Mouse (Mus musculus): ENCODE measurements around the gene Entpd2. TPM values are rescaled to one million over a fixed set of nuclear protein-coding genes. Genes with fewer than 3 reads are reported as not detected.

The Entpd2 gene
- polyA plus RNA-seq, 1 experiment from 2014 or later = 13.0 TPM

DNA sequence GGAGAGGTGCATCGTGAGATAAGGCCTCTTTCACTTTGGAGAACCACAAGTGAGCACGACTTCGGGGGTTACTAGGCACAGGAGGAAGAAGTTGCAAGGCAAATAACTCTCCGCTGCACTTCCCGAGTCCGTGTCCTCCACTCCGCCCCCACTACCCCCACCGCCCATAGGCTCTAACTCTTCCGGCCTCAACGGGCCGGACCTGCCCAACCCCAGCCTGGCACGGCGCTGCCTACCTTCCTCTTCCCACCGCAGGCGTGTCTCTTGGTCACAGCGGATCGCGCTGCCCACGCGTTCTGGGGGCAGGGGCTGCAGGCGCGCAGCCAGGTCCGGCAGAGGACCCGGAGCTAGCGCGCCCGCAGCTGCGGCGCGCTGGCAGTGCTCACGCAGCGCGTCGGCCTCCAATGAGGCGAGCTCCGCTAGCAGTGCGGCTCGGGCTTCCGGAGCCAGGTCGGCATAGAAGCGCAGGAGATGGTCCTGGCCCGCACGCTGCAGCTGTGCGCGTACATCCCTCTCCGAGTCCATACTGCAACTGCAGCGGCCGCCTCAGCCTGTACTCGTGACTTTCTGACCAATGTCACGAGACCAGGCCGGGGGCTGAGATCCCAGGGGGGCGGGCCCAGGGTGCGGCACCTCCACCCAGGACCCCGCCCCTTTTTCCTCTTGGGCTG is 30.4 kb upstream of the Entpd2 start, which contains the start of gene Uap1l1:
Gene Uap1l1 (minus strand): TSS at position 592 of the 671 bp plus-strand sequence.
- H3K27ac ChIP-seq = peak within 1 kb of the TSS; percentile 76
- ATAC-seq (ENCODE audit: insufficient read depth, low FRiP score, low read depth) = peak; percentile 78
- peak within 1 kb of the TSS; percentile 84 for H3K9ac ChIP-seq
- peaks cover 20% of the 10 kb centered on the region for H3K4me1 ChIP-seq
- under 1% methylated on average over 53 of the region's 54 CpGs for WGBS
- H3K36me3 ChIP-seq = no peaks in the 10 kb centered on the region
- no peaks in the 10 kb centered on the region for H3K9me3 ChIP-seq
- 0 out of 2 replicates have a peak, but pooled peaks cover 7% of the 10 kb centered on the region for H3K27me3 ChIP-seq (replicated peaks)
- H3K4me2 ChIP-seq = peak within 1 kb of the TSS; percentile 97
- peak within 1 kb of the TSS; percentile 66 for H3K4me3 ChIP-seq (replicated peaks)

DNA sequence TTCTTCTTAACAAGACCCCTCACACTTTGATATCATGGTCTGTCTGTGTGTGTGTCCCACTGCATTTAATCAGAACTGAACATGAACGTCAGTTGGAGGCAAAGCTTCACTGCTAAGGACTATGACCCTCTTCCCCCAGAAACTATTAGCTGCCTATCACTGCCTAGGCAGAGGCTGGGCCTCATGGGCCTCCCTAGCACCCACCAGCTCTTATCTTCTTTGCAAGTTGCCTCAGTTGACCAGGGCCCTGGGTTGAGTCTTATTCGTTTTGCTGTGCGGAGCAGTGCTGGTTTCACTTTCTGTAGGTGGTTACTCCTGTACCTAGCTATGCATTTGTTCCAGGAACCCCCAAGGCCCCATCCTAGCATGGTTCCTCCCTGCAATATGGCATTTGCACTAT is 25.7 kb upstream of the Entpd2 start:
- no peak overlapping the region for H3K4me3 ChIP-seq (replicated peaks)
- no peak overlapping the region for H3K4me2 ChIP-seq
- H3K9ac ChIP-seq = no peak overlapping the region
- 90% methylated on average over 3 of the region's 3 CpGs for WGBS
- no peaks in the 10 kb centered on the region for H3K27me3 ChIP-seq (replicated peaks)
- no peaks in the 10 kb centered on the region for H3K9me3 ChIP-seq
- ATAC-seq (ENCODE audit: insufficient read depth, low FRiP score, low read depth) = no peak
- H3K4me1 ChIP-seq = peaks cover 30% of the 10 kb centered on the region
- no peak overlapping the region for H3K27ac ChIP-seq
- no peaks in the 10 kb centered on the region for H3K36me3 ChIP-seq

DNA sequence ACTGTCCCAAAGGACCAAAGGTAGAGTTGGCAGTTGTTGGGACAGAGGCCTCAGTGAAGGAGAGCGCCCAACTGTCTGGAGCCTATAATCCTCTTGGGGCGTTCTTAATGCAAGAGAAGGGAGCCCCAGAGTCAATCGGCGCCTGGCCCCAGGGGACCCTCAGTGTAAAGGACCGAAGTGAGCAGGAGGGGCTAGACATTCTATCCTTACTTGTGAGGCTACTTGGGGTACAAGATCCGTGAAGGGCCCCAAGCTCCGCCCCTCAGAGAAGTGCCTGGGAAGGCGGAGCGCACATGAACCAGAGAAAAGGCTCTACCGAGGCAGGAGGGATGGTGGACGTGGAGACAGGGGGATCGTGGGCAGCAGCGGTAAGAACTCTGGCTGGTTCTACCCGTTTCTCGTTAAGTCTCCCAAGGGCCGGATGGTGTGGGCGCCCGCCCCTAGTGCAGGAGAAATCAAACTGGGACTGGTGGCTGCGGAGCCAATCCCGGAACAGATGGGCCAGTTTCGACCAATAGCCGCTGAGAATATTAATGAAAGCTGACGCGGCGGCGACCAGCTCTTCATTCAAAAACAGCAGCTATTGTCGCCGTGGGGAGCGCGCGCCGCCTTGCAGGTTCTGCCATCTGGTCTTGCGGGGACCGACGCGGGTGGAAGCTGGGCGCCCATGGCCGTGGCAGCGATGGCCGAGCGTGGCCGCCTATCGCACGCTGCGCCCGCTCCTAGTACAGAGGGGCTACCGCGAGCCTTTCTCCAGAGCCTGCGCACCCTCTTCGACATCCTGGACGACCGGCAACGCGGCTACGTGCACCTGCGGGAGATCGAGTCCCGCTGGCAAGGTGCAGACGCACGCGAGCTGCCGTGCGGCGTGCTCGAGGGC is 23.7 kb upstream of the Entpd2 start, which contains the start of gene Sapcd2:
Gene Sapcd2 (plus strand): TSS at position 558 of the 880 bp plus-strand sequence.
- WGBS = 1% methylated on average over 65 of the region's 65 CpGs
- peak within 1 kb of the TSS; percentile 60 for H3K4me3 ChIP-seq (replicated peaks)
- no peaks in the 10 kb centered on the region for H3K9me3 ChIP-seq
- peak within 1 kb of the TSS; percentile 62 for H3K9ac ChIP-seq
- H3K36me3 ChIP-seq = no peaks in the 10 kb centered on the region; the same call in 1 of the 2 replicates
- H3K27me3 ChIP-seq (replicated peaks) = no peaks in the 10 kb centered on the region
- peaks cover 26% of the 10 kb centered on the region for H3K4me1 ChIP-seq
- peak within 1 kb of the TSS; percentile 92 for H3K4me2 ChIP-seq
- H3K27ac ChIP-seq = peak within 1 kb of the TSS; percentile 82
- peak; percentile 91 for ATAC-seq (ENCODE audit: insufficient read depth, low FRiP score, low read depth)

DNA sequence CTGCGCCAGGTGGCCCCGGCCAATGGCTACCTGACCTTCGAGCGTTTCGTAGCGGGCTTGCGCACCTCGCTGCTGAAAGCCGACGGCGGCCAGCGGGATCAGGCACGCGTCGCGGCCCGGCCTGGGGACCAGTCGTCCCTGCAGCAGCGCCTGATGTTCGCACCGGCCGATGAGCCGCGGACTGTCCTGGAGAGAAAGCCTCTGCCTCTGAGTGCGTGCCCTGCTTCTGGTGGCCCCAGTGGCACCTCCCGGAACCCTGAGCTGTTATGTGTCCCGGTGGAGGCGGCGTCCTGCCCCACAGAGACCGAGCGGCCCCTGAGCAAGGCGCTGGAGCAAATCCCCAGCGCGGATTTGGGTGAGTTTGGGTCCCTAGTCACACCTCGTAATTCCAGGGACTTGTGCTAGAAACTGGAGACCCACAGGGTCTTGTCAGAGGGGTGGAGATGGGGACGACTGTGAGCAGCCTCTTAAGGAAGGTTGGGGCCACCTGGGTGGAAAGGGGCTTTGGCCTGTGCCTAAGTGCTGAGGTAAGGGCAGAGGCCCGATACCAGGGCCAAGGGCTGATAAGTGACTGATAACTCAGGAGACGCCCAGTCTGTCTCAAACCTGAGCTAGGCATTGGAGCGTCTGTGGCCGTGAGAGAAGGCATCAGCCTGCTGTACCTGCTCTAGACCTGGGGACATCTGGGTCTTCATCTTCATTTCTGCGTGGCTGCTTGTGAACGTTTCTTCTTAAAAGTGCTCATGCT is 22.9 kb upstream of the Entpd2 start:
- no peak for ATAC-seq (ENCODE audit: insufficient read depth, low FRiP score, low read depth)
- H3K27ac ChIP-seq = peak overlapping the region; percentile 49; the same call in 1 of the 2 replicates

DNA sequence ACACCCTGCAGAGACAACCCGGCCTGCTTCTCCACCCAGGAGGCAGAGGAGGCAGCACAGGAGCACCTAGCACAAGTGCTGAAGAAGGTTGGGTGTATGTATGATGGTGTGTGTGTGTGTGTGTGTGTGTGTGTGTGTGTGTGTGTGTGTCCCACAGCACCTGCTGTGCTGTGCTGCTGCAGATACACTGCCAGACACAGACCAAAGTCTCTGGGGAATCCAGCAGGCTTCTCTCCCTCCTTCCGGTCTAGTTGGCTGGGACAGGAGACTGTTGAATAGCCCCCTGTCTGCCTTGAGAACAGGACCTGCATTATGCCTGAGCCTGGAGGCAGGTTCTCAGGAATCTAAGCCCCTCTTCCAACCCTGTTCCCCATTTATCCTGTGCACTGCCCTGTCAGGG is 22.2 kb upstream of the Entpd2 start:
- H3K27me3 ChIP-seq (replicated peaks) = no peaks in the 10 kb centered on the region
- peaks cover 26% of the 10 kb centered on the region for H3K4me1 ChIP-seq
- peak overlapping the region; percentile 92 for H3K4me2 ChIP-seq
- no peak for ATAC-seq (ENCODE audit: insufficient read depth, low FRiP score, low read depth)
- no peak overlapping the region for H3K27ac ChIP-seq
- H3K36me3 ChIP-seq = peaks cover 7% of the 10 kb centered on the region; the same call in 1 of the 2 replicates
- H3K4me3 ChIP-seq (replicated peaks) = peak overlapping the region; percentile 60
- no peak overlapping the region for H3K9ac ChIP-seq
- WGBS = 42% methylated on average over 2 of the region's 2 CpGs
- no peaks in the 10 kb centered on the region for H3K9me3 ChIP-seq

More for the DNA sequence above, 22.9 kb upstream of the Entpd2 start:
- Histone ChIP-seq H3K4me2 (peak overlapping the region; percentile 92), H3K9me3 (no peaks in the 10 kb centered on the region), H3K36me3 (peaks cover 5% of the 10 kb centered on the region; the same call in 1 of the 2 replicates), H3K4me3 (replicated peaks) (peak overlapping the region; percentile 60), H3K4me1 (peaks cover 26% of the 10 kb centered on the region), H3K27me3 (replicated peaks) (no peaks in the 10 kb centered on the region), H3K9ac (peak overlapping the region; percentile 62)
- WGBS = 2% methylated on average over 42 of the region's 42 CpGs

DNA sequence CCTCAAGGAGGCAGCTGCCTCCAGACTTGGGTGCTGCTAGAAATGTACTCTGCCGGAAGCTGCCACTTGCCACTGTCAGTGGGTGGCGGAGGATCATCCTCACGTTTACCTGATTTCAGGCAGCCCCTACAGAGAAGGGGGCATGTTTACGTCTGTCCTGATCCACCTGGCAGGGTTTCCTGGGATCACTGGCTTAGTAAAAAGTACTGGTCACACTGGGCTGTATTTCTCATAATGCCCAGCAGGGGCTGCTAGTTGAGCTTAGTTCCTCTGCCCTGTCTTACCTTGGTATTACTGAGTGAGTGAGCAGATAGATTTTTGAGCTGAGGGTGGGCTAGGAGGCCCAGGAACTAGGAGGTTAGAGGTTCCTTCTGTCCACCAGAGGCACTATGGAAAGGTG is 19.1 kb upstream of the Entpd2 start:
- Histone ChIP-seq H3K4me1 (peaks cover 25% of the 10 kb centered on the region), H3K9ac (no peak overlapping the region), H3K9me3 (no peaks in the 10 kb centered on the region), H3K36me3 (peaks cover 7% of the 10 kb centered on the region; the same call in 1 of the 2 replicates), H3K4me3 (replicated peaks) (no peak overlapping the region), H3K27ac (no peak overlapping the region), H3K4me2 (no peak overlapping the region), H3K27me3 (replicated peaks) (no peaks in the 10 kb centered on the region)
- 56% methylated on average over 4 of the region's 4 CpGs for WGBS
- ATAC-seq (ENCODE audit: insufficient read depth, low FRiP score, low read depth) = no peak

DNA sequence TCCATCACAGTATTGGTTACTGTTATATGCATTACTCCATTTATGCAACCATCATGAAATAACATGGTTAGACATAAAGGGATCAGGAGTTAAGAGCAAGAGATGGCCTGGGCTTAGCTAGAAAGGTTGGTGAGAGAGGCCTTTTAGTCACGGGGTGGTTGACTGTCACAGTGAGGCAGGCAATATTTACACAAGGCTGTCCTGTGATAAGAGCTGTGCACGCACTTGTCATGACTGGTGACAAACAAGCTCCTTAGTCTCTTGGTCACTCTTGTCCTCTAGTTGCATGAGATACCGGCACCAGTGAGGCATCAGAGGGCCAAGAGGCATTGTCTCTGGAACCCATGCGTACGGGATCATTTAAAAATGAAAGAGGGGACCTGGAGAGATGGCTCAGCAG is 11.2 kb upstream of the Entpd2 start:
- Histone ChIP-seq H3K36me3 (no peaks in the 10 kb centered on the region), H3K9me3 (no peaks in the 10 kb centered on the region), H3K4me3 (replicated peaks) (no peak overlapping the region), H3K27ac (no peak overlapping the region), H3K4me1 (no peaks in the 10 kb centered on the region), H3K4me2 (no peak overlapping the region), H3K27me3 (replicated peaks) (no peaks in the 10 kb centered on the region), H3K9ac (no peak overlapping the region)
- 58% methylated on average over 5 of the region's 5 CpGs for WGBS
- no peak for ATAC-seq (ENCODE audit: insufficient read depth, low FRiP score, low read depth)

DNA sequence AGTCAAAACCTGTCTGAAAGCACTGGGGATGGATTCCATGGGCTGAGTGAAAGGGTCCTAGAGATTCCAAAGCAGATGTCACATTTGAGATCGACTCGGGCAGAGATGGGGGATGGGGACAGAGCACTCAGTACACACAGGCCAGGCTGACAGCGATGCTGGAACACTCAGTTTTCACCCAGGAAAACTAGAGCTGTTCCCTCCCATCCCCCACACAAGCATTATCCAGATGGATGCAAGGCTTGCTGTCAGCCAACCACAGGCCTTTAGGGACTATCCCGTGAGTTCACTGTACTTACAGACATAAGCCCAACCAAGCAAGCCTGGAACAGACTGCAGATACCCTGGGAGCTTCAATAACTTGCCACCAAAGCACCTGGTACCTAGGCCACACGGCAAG is 4.4 kb upstream of the Entpd2 start:
- H3K4me2 ChIP-seq = no peak overlapping the region
- H3K36me3 ChIP-seq = no peaks in the 10 kb centered on the region
- H3K4me3 ChIP-seq (replicated peaks) = no peak overlapping the region
- H3K9me3 ChIP-seq = no peaks in the 10 kb centered on the region
- H3K27ac ChIP-seq = no peak overlapping the region
- no peak for ATAC-seq (ENCODE audit: insufficient read depth, low FRiP score, low read depth)
- H3K4me1 ChIP-seq = peaks cover 15% of the 10 kb centered on the region
- no peak overlapping the region for H3K9ac ChIP-seq
- WGBS = 54% methylated on average over 5 of the region's 5 CpGs
- H3K27me3 ChIP-seq (replicated peaks) = peaks cover 11% of the 10 kb centered on the region; the same call in 1 of the 2 replicates

DNA sequence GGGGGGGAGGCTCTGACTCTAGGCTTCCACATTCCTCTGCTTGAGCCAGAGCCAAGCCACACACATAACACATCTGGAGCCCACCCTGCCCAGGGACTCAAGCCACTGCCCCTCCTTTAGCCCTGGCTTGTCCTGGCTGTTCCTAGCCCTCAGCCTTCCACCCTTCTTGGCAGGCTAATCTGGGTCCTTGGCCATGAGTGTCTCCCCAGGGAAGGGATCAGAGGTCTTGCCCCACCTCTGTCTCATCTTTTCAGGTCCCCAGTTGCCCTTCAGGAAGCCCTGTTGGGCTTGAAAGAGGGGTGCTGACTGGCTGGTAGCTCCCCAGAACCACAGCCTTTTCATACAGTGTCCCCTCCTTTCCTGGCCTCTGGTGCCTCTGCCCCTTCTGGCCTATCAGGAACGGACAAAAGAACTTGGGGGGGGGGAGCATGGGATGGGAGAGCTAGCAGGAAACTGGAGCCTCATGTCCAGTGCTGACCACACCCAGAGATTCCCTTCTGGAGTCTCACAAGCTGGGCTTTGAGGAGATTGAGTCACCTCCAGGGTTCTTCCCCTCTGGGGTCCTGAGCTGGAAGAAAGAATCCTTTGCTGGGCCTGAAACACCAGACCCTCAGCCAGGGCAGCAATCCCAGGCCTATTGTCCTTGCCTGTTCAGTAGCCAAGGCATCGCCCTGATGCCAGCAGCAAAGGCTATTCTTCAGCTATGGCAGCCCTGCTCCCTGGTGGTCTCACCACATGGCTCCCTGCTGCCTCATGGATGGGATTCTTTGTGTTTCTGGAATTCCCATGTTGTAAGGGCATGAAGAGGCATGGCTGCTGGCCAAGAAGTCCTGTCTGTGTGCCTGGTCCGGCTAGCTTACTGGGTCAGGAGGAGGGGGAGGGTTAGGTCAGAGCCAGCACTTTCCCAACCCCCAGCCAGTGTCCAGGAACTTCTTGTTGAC is 1.1 kb upstream of the Entpd2 start:
- Histone ChIP-seq H3K9ac (no peak overlapping the region), H3K36me3 (no peaks in the 10 kb centered on the region), H3K9me3 (no peaks in the 10 kb centered on the region), H3K4me2 (no peak overlapping the region), H3K4me1 (peaks cover 15% of the 10 kb centered on the region), H3K4me3 (replicated peaks) (no peak overlapping the region), H3K27ac (peak overlapping the region; percentile 65), H3K27me3 (replicated peaks) (peaks cover 39% of the 10 kb centered on the region)
- ATAC-seq (ENCODE audit: insufficient read depth, low FRiP score, low read depth) = no peak; the same call in 1 of the 2 replicates
- WGBS = 30% methylated on average over 3 of the region's 3 CpGs

DNA sequence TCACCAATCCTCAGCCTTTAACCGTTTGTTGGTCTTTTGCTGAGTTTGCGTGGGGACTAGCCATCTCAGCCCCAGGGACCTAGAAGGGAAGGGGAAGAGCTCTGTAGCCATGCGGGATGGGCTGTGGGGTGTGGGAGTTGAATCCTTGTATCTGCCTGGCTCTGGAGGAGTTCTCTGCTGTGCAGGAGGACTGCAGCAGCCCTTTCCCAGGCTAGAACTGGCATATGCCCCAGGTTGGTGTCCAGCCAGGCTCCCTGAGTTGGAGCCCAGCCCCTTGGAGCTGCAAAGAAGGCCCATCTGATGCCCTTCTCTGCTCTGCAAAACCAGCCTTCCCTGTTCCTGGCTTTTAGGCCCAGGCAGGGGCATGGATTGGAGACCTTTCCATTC is 916 bp downstream of the Entpd2 start:
- no peak for ATAC-seq (ENCODE audit: insufficient read depth, low FRiP score, low read depth)

More for the DNA sequence above, 916 bp downstream of the Entpd2 start:
- H3K9me3 ChIP-seq = no peaks in the 10 kb centered on the region
- no peak overlapping the region for H3K9ac ChIP-seq
- no peaks in the 10 kb centered on the region for H3K36me3 ChIP-seq
- H3K4me3 ChIP-seq (replicated peaks) = peak overlapping the region; percentile 44
- H3K27me3 ChIP-seq (replicated peaks) = peaks cover 59% of the 10 kb centered on the region
- peaks cover 20% of the 10 kb centered on the region for H3K4me1 ChIP-seq
- H3K27ac ChIP-seq = no peak overlapping the region
- 38% methylated on average over 3 of the region's 3 CpGs for WGBS
- peak overlapping the region; percentile 88 for H3K4me2 ChIP-seq

All from stomach, embryonic 15.5 days (tissue).